Mouse (Mus musculus) olfactory bulb, adult 2 months (tissue): ENCODE data around the gene Chmp2a. TPM values are rescaled to one million over a fixed set of nuclear protein-coding genes. Genes with fewer than 3 reads are reported as not detected.

Source experiments
- H3K27ac ChIP-seq: fragments of 200-500 bp; 2 replicates; pipeline ENCODE4 v1.5.1; 2012; ENCODE audit warnings: low read depth, low read length; ENCODE audit not compliant: insufficient read depth
- H3K4me1 ChIP-seq: fragments of 200-500 bp; 2 replicates; pipeline ENCODE4 v1.6.1; 2012; ENCODE audit warnings: low read length; ENCODE audit not compliant: control insufficient read depth, insufficient read depth
- H3K4me3 ChIP-seq: fragments of 200-500 bp; 2 replicates; pipeline ENCODE4 v1.5.1; 2012; ENCODE audit warnings: mild to moderate bottlenecking, low read depth, low read length, moderate library complexity; ENCODE audit not compliant: insufficient read depth
- CTCF ChIP-seq: fragments of 200-500 bp; IDR thresholded peaks from 2 replicates; pipeline ENCODE4 v1.5.1; 2012; ENCODE audit warnings: low read depth, mild to moderate bottlenecking, low read length, moderate library complexity; ENCODE audit not compliant: insufficient read depth
- POLR2A ChIP-seq: fragments of 200-500 bp; IDR thresholded peaks from 2 replicates; pipeline ENCODE4 v1.6.1; 2012; ENCODE audit warnings: mild to moderate bottlenecking, low read depth, low read length, moderate library complexity; ENCODE audit not compliant: insufficient read depth
- WGBS: fragments of 180-500 bp; shearing (Covaris S2); methylation state at CpG from one replicate; pipeline ENCODE4 v1.1.7; 2018; 5-methylcytosine and 5-hydroxymethylcytosine counted together
- polyA plus RNA-seq: library from polyadenylated mRNA; stranded (reverse); fragments of >200 nt; gene quantifications from 2 replicates; pipeline ENCODE4 v1.2.4, GENCODE M21; 2012; ENCODE audit warnings: low replicate concordance; ENCODE audit not compliant: missing spikeins, insufficient read depth, insufficient read length

Chmp2a gene
- polyA plus RNA-seq, 1 experiment = not detected

- H3K4me1 ChIP-seq = no peaks in the 10 kb centered on the region
- H3K27ac ChIP-seq = no peak overlapping the region
- TF ChIP-seq POLR2A (no peak), CTCF (no peak)
- 90% methylated on average over 10 of the region's 10 CpGs for WGBS
- no peak overlapping the region for H3K4me3 ChIP-seq
Observed at GRCm38 (mm10) chr7:12993148-12993547, 41.5 kb downstream of the Chmp2a start.

- H3K4me3 ChIP-seq = no peak overlapping the region
- 6% methylated on average over 3 of the region's 3 CpGs for WGBS
- TF ChIP-seq CTCF (no peak), POLR2A (no peak)
- H3K27ac ChIP-seq = no peak overlapping the region
- no peaks in the 10 kb centered on the region for H3K4me1 ChIP-seq
Observed at GRCm38 (mm10) chr7:12992222-12992621, 42.4 kb downstream of the Chmp2a start.

GRCm38 (mm10) chr7:12987409-12988189, 47.0 kb downstream of the Chmp2a start:
- 88% methylated on average over 8 of the region's 8 CpGs for WGBS
- no peaks in the 10 kb centered on the region for H3K4me1 ChIP-seq
- TF ChIP-seq POLR2A (no peak), CTCF (no peak)
- H3K4me3 ChIP-seq = no peak overlapping the region
- H3K27ac ChIP-seq = no peak overlapping the region

- Histone ChIP-seq H3K27ac (no peak overlapping the region), H3K4me1 (no peaks in the 10 kb centered on the region), H3K4me3 (no peak overlapping the region)
- no peak for TF ChIP-seq CTCF
- TF ChIP-seq POLR2A = no peak
- WGBS = 87% methylated on average over 8 of the region's 8 CpGs
Observed at GRCm38 (mm10) chr7:12986906-12987305, 47.7 kb downstream of the Chmp2a start.

- H3K4me3 ChIP-seq = no peak overlapping the region
- no peaks in the 10 kb centered on the region for H3K4me1 ChIP-seq
- no peak for TF ChIP-seq CTCF
- TF ChIP-seq POLR2A = no peak
- 96% methylated on average over 1 of the region's 1 CpGs for WGBS
- H3K27ac ChIP-seq = no peak overlapping the region
Observed at GRCm38 (mm10) chr7:12985724-12986123, 48.9 kb downstream of the Chmp2a start.

Other genes starting within 250 kb of the Chmp2a start
- gene Zscan18, start 231.2 kb downstream of the Chmp2a start, polyA plus RNA-seq = not detected in 2 replicates
- gene Zfp329, start 215.9 kb downstream of the Chmp2a start, polyA plus RNA-seq = not detected in 2 replicates
- gene Zfp110, start 200.0 kb downstream of the Chmp2a start, polyA plus RNA-seq = not detected in 2 replicates
- gene Zfp128, start 153.6 kb downstream of the Chmp2a start, polyA plus RNA-seq = not detected in 2 replicates
- not detected in 2 replicates for gene Zscan22, start 137.0 kb downstream of the Chmp2a start, polyA plus RNA-seq
- gene Rps5, start 112.5 kb downstream of the Chmp2a start, polyA plus RNA-seq = 651 TPM in 1 of 2 replicates, not detected in the other
- gene Rnf225, start 107.4 kb downstream of the Chmp2a start, polyA plus RNA-seq = not detected in 2 replicates
- not detected in 2 replicates for gene Zfp324, start 69.0 kb downstream of the Chmp2a start, polyA plus RNA-seq
- gene Zfp446, start 57.0 kb downstream of the Chmp2a start, polyA plus RNA-seq = not detected in 2 replicates
- not detected in 2 replicates for gene Slc27a5, start 36.6 kb downstream of the Chmp2a start, polyA plus RNA-seq
- gene Trim28, start 35.7 kb downstream of the Chmp2a start, polyA plus RNA-seq = 700 TPM in 1 of 2 replicates, not detected in the other
- gene Zbtb45, start 24.8 kb downstream of the Chmp2a start, polyA plus RNA-seq = not detected in 2 replicates
- 648 TPM in 1 of 2 replicates, not detected in the other for gene Ube2m, start 3.5 kb upstream of the Chmp2a start, polyA plus RNA-seq
- not detected in 2 replicates for gene Mzf1, start 20.0 kb upstream of the Chmp2a start, polyA plus RNA-seq
- gene Vmn1r85, start 60.4 kb upstream of the Chmp2a start, polyA plus RNA-seq = not detected in 2 replicates
- not detected in 2 replicates for gene Vmn1r86, start 85.1 kb upstream of the Chmp2a start, polyA plus RNA-seq
- not detected in 2 replicates for gene Vmn1r87, start 105.3 kb upstream of the Chmp2a start, polyA plus RNA-seq
- gene Vmn1r88, start 124.8 kb upstream of the Chmp2a start, polyA plus RNA-seq = not detected in 2 replicates
- gene Vmn1r89, start 178.2 kb upstream of the Chmp2a start, polyA plus RNA-seq = not detected in 2 replicates
- not detected in 2 replicates for gene Lig1, start 242.5 kb upstream of the Chmp2a start, polyA plus RNA-seq
- not detected in 2 replicates for gene Zswim9, start 243.9 kb upstream of the Chmp2a start, polyA plus RNA-seq